Mouse (Mus musculus): ENCODE measurements around the gene Apba2. TPM values are rescaled to one million over a fixed set of nuclear protein-coding genes. Genes with fewer than 3 reads are reported as not detected.

Gene Apba2
- polyA plus RNA-seq, 1 experiment, result not detected

- H3K79me2 ChIP-seq (ENCODE audit: control insufficient read depth, insufficient read depth), result no peaks in the 10 kb centered on the region
- no peak overlapping the region for H3K4me2 ChIP-seq (ENCODE audit: low read depth)
- no peak overlapping the region for H3K4me3 ChIP-seq
- no peaks in the 10 kb centered on the region for H3K27me3 ChIP-seq (ENCODE audit: control insufficient read depth, insufficient read depth, insufficient read length)
- H3ac ChIP-seq (ENCODE audit: control insufficient read depth, insufficient read length), result no peak overlapping the region
- no peaks in the 10 kb centered on the region for H3K36me3 ChIP-seq (ENCODE audit: control insufficient read depth, insufficient read depth)
- no peak for TF ChIP-seq REST (IDR thresholded peaks at IDR 0.05; ENCODE audit: insufficient read depth, insufficient read length)
- no peak for TF ChIP-seq MYOD1 (IDR thresholded peaks at IDR 0.05; ENCODE audit: control insufficient read depth in 1 of 3, insufficient read length in 2 of 3, low read depth in 2 of 3)
- no peak for TF ChIP-seq POLR2AphosphoS2 (IDR thresholded peaks at IDR 0.05; ENCODE audit: insufficient read length, low read depth)
- TF ChIP-seq CEBPB (IDR thresholded peaks at IDR 0.05; ENCODE audit: insufficient read depth, poor library complexity, severe bottlenecking), result no peak
- TF ChIP-seq MYOG (IDR thresholded peaks at IDR 0.05; ENCODE audit: control insufficient read depth in 1 of 3, insufficient read depth in 1 of 3, insufficient read length in 2 of 3, low read depth in 2 of 3), result no peak
- no peak for TF ChIP-seq E2F4 (IDR thresholded peaks at IDR 0.05; ENCODE audit: insufficient read depth)
- no peak for TF ChIP-seq USF1 (IDR thresholded peaks at IDR 0.05; ENCODE audit: low read depth)
- TF ChIP-seq TCF3 (IDR thresholded peaks at IDR 0.05; ENCODE audit: insufficient read length, low read depth), result no peak
- no peak for TF ChIP-seq SRF (IDR thresholded peaks at IDR 0.05; ENCODE audit: control insufficient read depth, insufficient read length, low read depth)
- TF ChIP-seq POLR2A (IDR thresholded peaks at IDR 0.05; ENCODE audit: insufficient read length, low read depth), result no peak
- no peak for TF ChIP-seq TCF12 (IDR thresholded peaks at IDR 0.05; ENCODE audit: insufficient read depth, poor library complexity, severe bottlenecking)
- TF ChIP-seq MAX (IDR thresholded peaks at IDR 0.05; ENCODE audit: low read depth), result no peak
Observed at GRCm38 (mm10) chr7:64566371-64567243, 65.1 kb downstream of the Apba2 start.

GRCm38 (mm10) chr7:64568722-64569121 lies 67.2 kb downstream of the Apba2 start:
- no peak overlapping the region for H3K4me2 ChIP-seq (ENCODE audit: low read depth)
- H3K4me3 ChIP-seq, result no peak overlapping the region
- H3K36me3 ChIP-seq (ENCODE audit: control insufficient read depth, insufficient read depth), result no peaks in the 10 kb centered on the region
- no peaks in the 10 kb centered on the region for H3K27me3 ChIP-seq (ENCODE audit: control insufficient read depth, insufficient read depth, insufficient read length)
- H3K79me2 ChIP-seq (ENCODE audit: control insufficient read depth, insufficient read depth), result no peaks in the 10 kb centered on the region
- no peak overlapping the region for H3ac ChIP-seq (ENCODE audit: control insufficient read depth, insufficient read length)
- TF ChIP-seq POLR2A (IDR thresholded peaks at IDR 0.05; ENCODE audit: insufficient read length, low read depth) (no peak), CEBPB (IDR thresholded peaks at IDR 0.05; ENCODE audit: insufficient read depth, poor library complexity, severe bottlenecking) (no peak), E2F4 (IDR thresholded peaks at IDR 0.05; ENCODE audit: insufficient read depth) (no peak), TCF3 (IDR thresholded peaks at IDR 0.05; ENCODE audit: insufficient read length, low read depth) (no peak), SRF (IDR thresholded peaks at IDR 0.05; ENCODE audit: control insufficient read depth, insufficient read length, low read depth) (no peak), TCF12 (IDR thresholded peaks at IDR 0.05; ENCODE audit: insufficient read depth, poor library complexity, severe bottlenecking) (no peak), MYOD1 (IDR thresholded peaks at IDR 0.05; ENCODE audit: control insufficient read depth in 1 of 3, insufficient read length in 2 of 3, low read depth in 2 of 3) (no peak), MAX (IDR thresholded peaks at IDR 0.05; ENCODE audit: low read depth) (no peak), USF1 (IDR thresholded peaks at IDR 0.05; ENCODE audit: low read depth) (no peak), POLR2AphosphoS2 (IDR thresholded peaks at IDR 0.05; ENCODE audit: insufficient read length, low read depth) (no peak), REST (IDR thresholded peaks at IDR 0.05; ENCODE audit: insufficient read depth, insufficient read length) (no peak), MYOG (IDR thresholded peaks at IDR 0.05; ENCODE audit: control insufficient read depth in 1 of 3, insufficient read depth in 1 of 3, insufficient read length in 2 of 3, low read depth in 2 of 3) (no peak)

GRCm38 (mm10) chr7:64569676-64570075 lies 68.2 kb downstream of the Apba2 start:
- no peaks in the 10 kb centered on the region for H3K79me2 ChIP-seq (ENCODE audit: control insufficient read depth, insufficient read depth)
- H3K27me3 ChIP-seq (ENCODE audit: control insufficient read depth, insufficient read depth, insufficient read length), result no peaks in the 10 kb centered on the region
- TF ChIP-seq TCF3 (IDR thresholded peaks at IDR 0.05; ENCODE audit: insufficient read length, low read depth) (no peak), E2F4 (IDR thresholded peaks at IDR 0.05; ENCODE audit: insufficient read depth) (no peak), MYOG (IDR thresholded peaks at IDR 0.05; ENCODE audit: control insufficient read depth in 1 of 3, insufficient read depth in 1 of 3, insufficient read length in 2 of 3, low read depth in 2 of 3) (no peak), POLR2AphosphoS2 (IDR thresholded peaks at IDR 0.05; ENCODE audit: insufficient read length, low read depth) (no peak), SRF (IDR thresholded peaks at IDR 0.05; ENCODE audit: control insufficient read depth, insufficient read length, low read depth) (no peak), MAX (IDR thresholded peaks at IDR 0.05; ENCODE audit: low read depth) (no peak), POLR2A (IDR thresholded peaks at IDR 0.05; ENCODE audit: insufficient read length, low read depth) (no peak), MYOD1 (IDR thresholded peaks at IDR 0.05; ENCODE audit: control insufficient read depth in 1 of 3, insufficient read length in 2 of 3, low read depth in 2 of 3) (no peak), USF1 (IDR thresholded peaks at IDR 0.05; ENCODE audit: low read depth) (no peak), REST (IDR thresholded peaks at IDR 0.05; ENCODE audit: insufficient read depth, insufficient read length) (no peak), TCF12 (IDR thresholded peaks at IDR 0.05; ENCODE audit: insufficient read depth, poor library complexity, severe bottlenecking) (no peak), CEBPB (IDR thresholded peaks at IDR 0.05; ENCODE audit: insufficient read depth, poor library complexity, severe bottlenecking) (no peak)
- H3ac ChIP-seq (ENCODE audit: control insufficient read depth, insufficient read length), result no peak overlapping the region
- no peaks in the 10 kb centered on the region for H3K36me3 ChIP-seq (ENCODE audit: control insufficient read depth, insufficient read depth)
- H3K4me3 ChIP-seq, result no peak overlapping the region
- H3K4me2 ChIP-seq (ENCODE audit: low read depth), result peak overlapping the region; percentile 34

GRCm38 (mm10) chr7:64570914-64571313 lies 69.4 kb downstream of the Apba2 start:
- no peak for TF ChIP-seq POLR2AphosphoS2 (IDR thresholded peaks at IDR 0.05; ENCODE audit: insufficient read length, low read depth)
- TF ChIP-seq CEBPB (IDR thresholded peaks at IDR 0.05; ENCODE audit: insufficient read depth, poor library complexity, severe bottlenecking), result no peak
- TF ChIP-seq TCF12 (IDR thresholded peaks at IDR 0.05; ENCODE audit: insufficient read depth, poor library complexity, severe bottlenecking), result no peak
- no peak for TF ChIP-seq USF1 (IDR thresholded peaks at IDR 0.05; ENCODE audit: low read depth)
- TF ChIP-seq E2F4 (IDR thresholded peaks at IDR 0.05; ENCODE audit: insufficient read depth), result no peak
- TF ChIP-seq SRF (IDR thresholded peaks at IDR 0.05; ENCODE audit: control insufficient read depth, insufficient read length, low read depth), result no peak
- Histone ChIP-seq H3K36me3 (ENCODE audit: control insufficient read depth, insufficient read depth) (no peaks in the 10 kb centered on the region), H3K79me2 (ENCODE audit: control insufficient read depth, insufficient read depth) (no peaks in the 10 kb centered on the region), H3ac (ENCODE audit: control insufficient read depth, insufficient read length) (no peak overlapping the region), H3K4me2 (ENCODE audit: low read depth) (no peak overlapping the region), H3K27me3 (ENCODE audit: control insufficient read depth, insufficient read depth, insufficient read length) (no peaks in the 10 kb centered on the region), H3K4me3 (no peak overlapping the region)

All from myocyte (in vitro differentiated cells).